Mouse (Mus musculus): ENCODE data around the gene Dpp9.

GRCm38 (mm10) chr17:56194765-56195164 is 23.9 kb downstream of the Dpp9 start:
- TF ChIP-seq GATA1 (IDR thresholded peaks at IDR 0.05; ENCODE audit: low read length) (no peak), TAL1 (IDR thresholded peaks at IDR 0.05; ENCODE audit: low read length) (no peak)

Data from erythroblast, embryonic 14.5 days (primary cell).